Mouse (Mus musculus) ES-E14 (cell line): ENCODE measurements around the gene Klk14. TPM values are rescaled to one million over a fixed set of nuclear protein-coding genes. Genes with fewer than 3 reads are reported as not detected.

ENCODE experiments used
- DNase-seq: peaks from one replicate; pipeline ENCODE4 v3.0.0-alpha.2; 2013; ENCODE audit warnings: low read depth, low spot score
- H3K27ac ChIP-seq: 2 replicates; pipeline ENCODE4 v1.5.1; 2012; ENCODE audit warnings: low read depth, mild to moderate bottlenecking, low read length, moderate library complexity, mixed read lengths; ENCODE audit not compliant: poor library complexity, insufficient read depth, severe bottlenecking
- H3K36me3 ChIP-seq: 2 replicates; pipeline ENCODE4 v1.6.1; 2012; ENCODE audit warnings: mild to moderate bottlenecking, low read length, moderate library complexity, mixed read lengths; ENCODE audit not compliant: control insufficient read depth, poor library complexity, insufficient read depth, severe bottlenecking
- H3K4me1 ChIP-seq, 2 experiments: fragments of 150-350 bp in 1 of 2; sonication (generic) in 1 of 2; 2 replicates each; pipeline ENCODE4 v1.6.1; 2012; ENCODE audit warnings: low read length in 2 of 2, mild to moderate bottlenecking in 1 of 2, mixed read lengths in 1 of 2; ENCODE audit not compliant: control insufficient read depth in 2 of 2, insufficient read depth in 2 of 2, poor library complexity in 1 of 2
- H3K4me3 ChIP-seq, 2 experiments: fragments of 150-350 bp in 1 of 2; sonication (generic) in 1 of 2; 2 replicates each; pipeline ENCODE4 v1.5.1; 2012; ENCODE audit warnings: low read length in 2 of 2, low read depth in 1 of 2, mild to moderate bottlenecking in 1 of 2, mixed read lengths in 1 of 2; ENCODE audit not compliant: insufficient read depth in 1 of 2, poor library complexity in 1 of 2, severe bottlenecking in 1 of 2
- H3K9ac ChIP-seq: 2 replicates; pipeline ENCODE4 v1.6.1; 2012; ENCODE audit warnings: low read depth, mild to moderate bottlenecking, low read length, mixed read lengths; ENCODE audit not compliant: poor library complexity, insufficient read depth, severe bottlenecking
- H3K9me3 ChIP-seq: fragments of 150-350 bp; sonication (generic); 2 replicates; pipeline ENCODE4 v1.6.1; 2012; ENCODE audit warnings: low read depth, mild to moderate bottlenecking, low read length; ENCODE audit not compliant: control insufficient read depth, insufficient read depth
- CHD2 ChIP-seq: IDR thresholded peaks from 2 replicates; pipeline ENCODE4 v1.6.1; 2014; ENCODE audit warnings: mild to moderate bottlenecking, low read depth, low read length, inconsistent platforms
- HCFC1 ChIP-seq: IDR thresholded peaks from 2 replicates; pipeline ENCODE4 v1.6.1; 2012; ENCODE audit warnings: low read length, inconsistent platforms, borderline replicate concordance; ENCODE audit not compliant: insufficient read depth
- MAFK ChIP-seq: IDR thresholded peaks from 2 replicates; pipeline ENCODE4 v1.6.1; 2014; ENCODE audit warnings: mild to moderate bottlenecking, low read depth, low read length, inconsistent platforms; ENCODE audit not compliant: insufficient read depth
- ZC3H11A ChIP-seq: IDR thresholded peaks from 2 replicates; pipeline ENCODE4 v1.6.1; 2012; ENCODE audit warnings: low read depth, mild to moderate bottlenecking, inconsistent platforms, low read length, borderline replicate concordance
- ZNF384 ChIP-seq: IDR thresholded peaks from 2 replicates; pipeline ENCODE4 v1.6.1; 2012; ENCODE audit warnings: low read depth, low read length, inconsistent platforms
- in situ Hi-C, 2 experiments: fragments of 600-800 bp; cut with MboI; formaldehyde crosslinking; loops; one replicate each; pipeline ENCODE4 v1.15.1; 2025; ENCODE audit warnings: low sequenced_read_pairs in 2 of 2, inconsistent platforms in 1 of 2; ENCODE audit not compliant: unreplicated experiment in 2 of 2
- total RNA-seq: library from RNA; depleted of rRNA; stranded (reverse); fragments of 300-350 nt; gene quantifications from 2 replicates; pipeline ENCODE4 v1.2.3, GENCODE M21; 2012

The Klk14 gene
- total RNA-seq, 1 experiment = 0.18 TPM

- no peak for TF ChIP-seq HCFC1
- no peak for TF ChIP-seq MAFK
- no peak for TF ChIP-seq ZNF384
- no peak for TF ChIP-seq CHD2
- TF ChIP-seq ZC3H11A = no peak
- in situ Hi-C loops = no loop called here
- no peak for DNase-seq
- no peaks in the 10 kb centered on the region; the same call in 1 of the 2 replicates for H3K36me3 ChIP-seq
- H3K4me3 ChIP-seq = peak overlapping the region in 1 of 2 experiments; percentile 79; a peak in 2 of 4 replicates
- peaks cover 2 to 9% of the 10 kb centered on the region in 2 experiments; a peak in 1 of 4 replicates for H3K4me1 ChIP-seq
- H3K27ac ChIP-seq = no peak overlapping the region
- H3K9me3 ChIP-seq = no peaks in the 10 kb centered on the region
- H3K9ac ChIP-seq = no peak overlapping the region; the same call in 1 of the 2 replicates
These were observed 19.0 kb upstream of the Klk14 start for GRCm38 (mm10) chr7:43671064-43671808.

GRCm38 (mm10) chr7:43671809-43672580, 18.2 kb upstream of the Klk14 start, which contains the start of gene Ctu1:
TSS of gene Ctu1 (plus strand) at chr7:43672016.
- TF ChIP-seq HCFC1 = peak; percentile 98
- TF ChIP-seq MAFK = no peak
- Histone ChIP-seq H3K36me3 (peaks cover 2% of the 10 kb centered on the region; the same call in 1 of the 2 replicates), H3K4me3 (peak within 1 kb of the TSS; percentile 73 to 79), H3K9ac (peak within 1 kb of the TSS; percentile 68), H3K4me1 (peaks cover 2 to 13% of the 10 kb centered on the region in 2 experiments; a peak in 1 of 4 replicates), H3K9me3 (no peaks in the 10 kb centered on the region), H3K27ac (no peak within 1 kb of the TSS)
- peak; percentile 77 for DNase-seq
- in situ Hi-C loops = no loop called here

GRCm38 (mm10) chr7:43672581-43673260, 17.5 kb upstream of the Klk14 start:
- H3K36me3 ChIP-seq = peaks cover 2% of the 10 kb centered on the region; the same call in 1 of the 2 replicates
- no peak overlapping the region for H3K27ac ChIP-seq
- peaks cover 2 to 13% of the 10 kb centered on the region in 2 experiments; a peak in 1 of 4 replicates for H3K4me1 ChIP-seq
- in situ Hi-C loops = no loop called here
- no peak for DNase-seq
- H3K4me3 ChIP-seq = peak overlapping the region; percentile 73 to 79
- peak overlapping the region; percentile 68; the same call in 1 of the 2 replicates for H3K9ac ChIP-seq
- TF ChIP-seq ZNF384 (no peak), CHD2 (no peak), HCFC1 (no peak), MAFK (no peak), ZC3H11A (no peak)
- H3K9me3 ChIP-seq = no peaks in the 10 kb centered on the region

GRCm38 (mm10) chr7:43675091-43675490, 15.1 kb upstream of the Klk14 start:
- no peaks in the 10 kb centered on the region for H3K9me3 ChIP-seq
- in situ Hi-C loops = loop anchor here (25.0 kb wide), 1 partner anchor 212 kb away; the partner anchor contains the start of gene Klk4 (in 2 of the 2)
- H3K9ac ChIP-seq = peak overlapping the region; percentile 51
- peaks cover 2 to 11% of the 10 kb centered on the region in 2 experiments; a peak in 1 of 4 replicates for H3K4me1 ChIP-seq
- H3K36me3 ChIP-seq = peaks cover 4% of the 10 kb centered on the region; the same call in 1 of the 2 replicates
- DNase-seq = no peak
- no peak overlapping the region for H3K27ac ChIP-seq
- TF ChIP-seq HCFC1 (0 out of 2 replicates have a peak, but pooled peaks have one; percentile 47), CHD2 (no peak)
- H3K4me3 ChIP-seq = peak overlapping the region; percentile 69 to 72
